Mouse (Mus musculus): ENCODE data around the gene Hsd17b11.
"Not testable (repeated sequence)": the region's sequence is repeated elsewhere in the genome, so short reads cannot be mapped to it uniquely, and the experiment has no call there.

Hsd17b11 gene

GRCm38 (mm10) chr5:104035066-104035465, 13.3 kb upstream of the Hsd17b11 start:
- no peak for DNase-seq

- DNase-seq = no peak
Observed at GRCm38 (mm10) chr5:104032434-104033097, 10.8 kb upstream of the Hsd17b11 start.

- no peak for DNase-seq
Observed at GRCm38 (mm10) chr5:104025245-104025854, 3.6 kb upstream of the Hsd17b11 start.

GRCm38 (mm10) chr5:104024762-104025161, 3.0 kb upstream of the Hsd17b11 start:
- no peak for DNase-seq

GRCm38 (mm10) chr5:104024193-104024592, 2.5 kb upstream of the Hsd17b11 start:
- not testable (repeated sequence) for DNase-seq

GRCm38 (mm10) chr5:104023289-104024020, 1.7 kb upstream of the Hsd17b11 start:
- no peak for DNase-seq

- no peak for DNase-seq
Observed at GRCm38 (mm10) chr5:104022558-104022957, 839 bp upstream of the Hsd17b11 start.

- DNase-seq = no peak
Observed at GRCm38 (mm10) chr5:104011419-104011818, 10.3 kb downstream of the Hsd17b11 start.

GRCm38 (mm10) chr5:104010261-104010660, 11.5 kb downstream of the Hsd17b11 start:
- peak; percentile 51 for DNase-seq

GRCm38 (mm10) chr5:104009421-104009820, 12.3 kb downstream of the Hsd17b11 start:
- DNase-seq = no peak

- DNase-seq = no peak
Observed at GRCm38 (mm10) chr5:104007801-104008200, 13.9 kb downstream of the Hsd17b11 start.

GRCm38 (mm10) chr5:104006811-104007210, 14.9 kb downstream of the Hsd17b11 start:
- no peak for DNase-seq

GRCm38 (mm10) chr5:104003955-104004354, 17.8 kb downstream of the Hsd17b11 start:
- DNase-seq = peak; percentile 9

- DNase-seq = no peak
Observed at GRCm38 (mm10) chr5:104003256-104003931, 18.3 kb downstream of the Hsd17b11 start.

GRCm38 (mm10) chr5:104002549-104003255, 19.0 kb downstream of the Hsd17b11 start:
- no peak for DNase-seq

- peak; percentile 91 for DNase-seq
Observed at GRCm38 (mm10) chr5:103999738-104000137, 22.0 kb downstream of the Hsd17b11 start.

- no peak for DNase-seq
Observed at GRCm38 (mm10) chr5:103998739-103999138, 23.0 kb downstream of the Hsd17b11 start.

- peak; percentile 19 for DNase-seq
Observed at GRCm38 (mm10) chr5:103995181-103995580, 26.5 kb downstream of the Hsd17b11 start.

GRCm38 (mm10) chr5:103994669-103995068, 27.1 kb downstream of the Hsd17b11 start:
- no peak for DNase-seq

GRCm38 (mm10) chr5:103993601-103994000, 28.1 kb downstream of the Hsd17b11 start:
- peak; percentile 18 for DNase-seq

GRCm38 (mm10) chr5:103992831-103993230, 28.9 kb downstream of the Hsd17b11 start:
- DNase-seq = no peak

GRCm38 (mm10) chr5:103980705-103981560, 40.8 kb downstream of the Hsd17b11 start:
- no peak for DNase-seq
